Comparison of ENCODE assay signal across 9 mouse cellular contexts in genomic region chr2:64096721-64097411, GRCm38 (mm10). TPM values are rescaled to one million over a fixed set of nuclear protein-coding genes. Genes with fewer than 3 reads are reported as not detected.
DNase-seq lines count a peak whose midpoint lies in the region; ATAC-seq and TF ChIP-seq lines count a peak whose summit lies in the region.
"Had no signal": no experiment of that assay in that cellular context is flagged by ENCODE, and none has a peak within 500 bp of the region (broad histone marks: within the 10 kb centered on the region; RNA-seq: fewer than 3 reads in every experiment).

No protein-coding gene starts in this region.

- no peak for TF ChIP-seq CTCF in cortical plate, adult 2 months (IDR thresholded peaks at IDR 0.05; ENCODE audit: extremely low read depth, insufficient read depth, low read length)

- no peaks in the 10 kb centered on the region for H3K36me3 ChIP-seq in heart, embryonic 11.5 days (ENCODE audit: control insufficient read depth, insufficient read depth, low read length)
- H3K36me3 ChIP-seq in hindbrain, embryonic 12.5 days, result no peaks in the 10 kb centered on the region
- no peaks in the 10 kb centered on the region for H3K36me3 ChIP-seq in midbrain, embryonic 14.5 days (ENCODE audit: control insufficient read depth, insufficient read depth, low read length)

- 1% methylated on average over 12 of the region's 12 CpGs for WGBS in heart, embryonic 11.5 days (ENCODE audit: insufficient replicate concordance)
- WGBS in hindbrain, embryonic 12.5 days, result under 1% methylated on average over 12 of the region's 12 CpGs
- under 1% methylated on average over 12 of the region's 12 CpGs for WGBS in midbrain, embryonic 14.5 days

- H3K9me3 ChIP-seq in heart, embryonic 11.5 days (replicated peaks; ENCODE audit: control insufficient read depth, low read length), result no peaks in the 10 kb centered on the region
- no peaks in the 10 kb centered on the region for H3K9me3 ChIP-seq in hindbrain, embryonic 12.5 days (replicated peaks)
- no peaks in the 10 kb centered on the region for H3K9me3 ChIP-seq in midbrain, embryonic 14.5 days (ENCODE audit: control insufficient read depth, low read length)

- H3K27ac ChIP-seq in heart, embryonic 11.5 days (ENCODE audit: low read depth, low read length), result peak overlapping the region; percentile 98; the same call in 1 of the 2 replicates
- no peak overlapping the region for H3K27ac ChIP-seq in cortical plate, adult 2 months (ENCODE audit: insufficient read depth, low read length)
- H3K27ac ChIP-seq in hindbrain, embryonic 12.5 days, result peak overlapping the region; percentile 99
- peak overlapping the region; percentile 99 for H3K27ac ChIP-seq in midbrain, embryonic 14.5 days (replicated peaks; ENCODE audit: low read depth, low read length)

- peak overlapping the region; percentile 95 for H3K9ac ChIP-seq in heart, embryonic 11.5 days (ENCODE audit: low read depth, low read length)
- peak overlapping the region; percentile 93 for H3K9ac ChIP-seq in hindbrain, embryonic 12.5 days
- peak overlapping the region; percentile 94 for H3K9ac ChIP-seq in midbrain, embryonic 14.5 days (replicated peaks; ENCODE audit: low read length)

- H3K4me2 ChIP-seq in heart, embryonic 11.5 days, result peak overlapping the region; percentile 67
- H3K4me2 ChIP-seq in hindbrain, embryonic 12.5 days (replicated peaks), result peak overlapping the region; percentile 79
- peak overlapping the region; percentile 65 for H3K4me2 ChIP-seq in midbrain, embryonic 14.5 days (ENCODE audit: low read length)

- H3K27me3 ChIP-seq in heart, embryonic 11.5 days (ENCODE audit: control insufficient read depth, insufficient read depth, low read length), result no peaks in the 10 kb centered on the region
- H3K27me3 ChIP-seq in hindbrain, embryonic 12.5 days, result no peaks in the 10 kb centered on the region
- H3K27me3 ChIP-seq in midbrain, embryonic 14.5 days (ENCODE audit: control insufficient read depth, insufficient read depth, low read length), result no peaks in the 10 kb centered on the region
- H3K27me3 ChIP-seq: CH12.LX had no signal

- TF ChIP-seq POLR2A in cortical plate, adult 2 months (IDR thresholded peaks at IDR 0.05; ENCODE audit: extremely low read depth, insufficient read depth, low read length), result no peak

- H3K4me3 ChIP-seq in heart, embryonic 11.5 days (ENCODE audit: low read depth, low read length), result peak overlapping the region; percentile 80
- peak overlapping the region; percentile 44 for H3K4me3 ChIP-seq in cortical plate, adult 2 months (ENCODE audit: insufficient read depth, low read length)
- H3K4me3 ChIP-seq in hindbrain, embryonic 12.5 days, result peak overlapping the region; percentile 72
- H3K4me3 ChIP-seq in midbrain, embryonic 14.5 days (replicated peaks; ENCODE audit: low read depth, low read length), result peak overlapping the region; percentile 74

- ATAC-seq in heart, embryonic 11.5 days (replicated peaks; ENCODE audit: insufficient number of reproducible peaks, low FRiP score, low TSS enrichment), result no peak
- ATAC-seq in hindbrain, embryonic 12.5 days (ENCODE audit: low FRiP score), result no peak
- ATAC-seq in midbrain, embryonic 14.5 days (ENCODE audit: low FRiP score, low TSS enrichment), result no peak
- ATAC-seq in megakaryocyte progenitor cell, adult 5-6 weeks (replicated peaks; ENCODE audit: poor library complexity), result no peak

- no peaks in the 10 kb centered on the region; the same call in 1 of the 2 replicates for H3K4me1 ChIP-seq in heart, embryonic 11.5 days (ENCODE audit: control insufficient read depth, insufficient read depth, low read length)
- no peaks in the 10 kb centered on the region for H3K4me1 ChIP-seq in cortical plate, adult 2 months (ENCODE audit: control insufficient read depth, insufficient read depth, low read length)
- H3K4me1 ChIP-seq in hindbrain, embryonic 12.5 days, result peaks cover 24% of the 10 kb centered on the region
- H3K4me1 ChIP-seq in midbrain, embryonic 14.5 days (ENCODE audit: control insufficient read depth, insufficient read depth, low read length), result peaks cover 20% of the 10 kb centered on the region; the same call in 1 of the 2 replicates

- DNase-seq in heart, adult 11 months, result no peak
- peak; percentile 66 for DNase-seq in midbrain, embryonic 14.5 days
- DNase-seq in Muller cell, postnatal 12 days (ENCODE audit: inconsistent ontology term), result no peak
- DNase-seq in frontal cortex, postnatal 10 days (ENCODE audit: low spot score in 2 of 2), result no peak

RNA-seq across cellular contexts. Expression of gene Fign, which starts 1.0 kb away (rescaled TPM):
- 11.8 and 11.9 TPM in 2 replicates for polyA plus RNA-seq in heart, embryonic 11.5 days (2014; fragmentation: Nextera tagmentation; extraction: Ambion mirVana)
- polyA plus RNA-seq in cortical plate, adult 2 months (2012; rRNA removed), result 1.3 and 1.4 TPM in 2 replicates
- polyA plus RNA-seq in hindbrain, embryonic 12.5 days (2016; fragmentation: Nextera tagmentation; extraction: Ambion mirVana), result 13.3 and 14.5 TPM in 2 replicates
- 19.7 and 21.2 TPM in 2 replicates for polyA plus RNA-seq in midbrain, embryonic 14.5 days (2014; fragmentation: Nextera tagmentation; extraction: Ambion mirVana)
- not detected in 2 replicates for total RNA-seq in megakaryocyte progenitor cell, adult 5-6 weeks (2015)
- total RNA-seq in megakaryocyte progenitor cell, adult 5-6 weeks (2017), result not detected in 2 replicates
- total RNA-seq: CH12.LX had no signal
